Mouse (Mus musculus) mouse embryonic stem cell (cell line): ENCODE results near the gene Dhx36.

Experiments
- in situ Hi-C, 2 experiments: fragments of 300-500 bp; cut with MboI; formaldehyde crosslinking; loops; 1 replicate in 1 of 2; 3 replicates in 1 of 2; pipeline ENCODE4 v1.14.3; 2019 to 2020; ENCODE audit warnings: low sequenced_read_pairs in 2 of 2, low pct_unique_long_range_greater_than_20kb in 1 of 2, mixed read lengths in 1 of 2; ENCODE audit not compliant: unreplicated experiment in 1 of 2

Gene Dhx36

DNA sequence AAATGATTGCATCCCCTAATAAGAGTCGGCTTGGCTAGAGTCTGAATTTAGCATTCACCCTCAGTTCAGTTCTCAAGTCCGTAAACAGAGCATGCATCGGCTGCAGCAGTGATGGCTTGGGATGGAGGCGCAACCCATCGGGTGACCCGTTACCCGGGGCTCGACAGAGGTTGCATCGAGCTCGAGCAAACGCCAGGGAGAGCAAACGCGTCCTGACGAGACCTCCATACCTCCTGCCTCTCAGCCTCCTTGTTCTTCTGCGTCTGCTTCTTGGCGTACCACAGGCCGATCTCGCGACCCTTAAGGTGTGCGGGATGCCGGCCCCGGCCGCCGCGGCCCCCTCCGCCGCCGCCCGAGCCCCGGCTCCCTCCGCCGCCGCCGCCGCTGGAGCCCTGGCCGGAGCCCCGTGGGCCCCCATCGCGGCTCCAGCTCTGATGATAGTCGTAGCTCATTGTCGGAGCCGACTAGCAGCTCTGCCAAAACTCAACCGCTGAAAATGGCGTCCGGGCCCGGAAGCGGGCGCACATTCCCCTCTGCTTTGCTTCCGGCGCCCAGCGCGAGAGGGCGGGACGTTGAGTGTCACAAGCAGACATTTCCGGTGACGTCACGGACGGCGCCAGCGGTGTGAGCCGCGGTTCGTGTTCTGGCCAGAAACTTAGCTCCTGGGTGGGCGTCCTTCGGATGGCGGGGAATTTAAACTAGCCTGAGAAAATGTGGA, at the start of gene Dhx36:
Gene Dhx36, minus strand, starts transcription at position 517 of the 718 bp plus-strand sequence.
- in situ Hi-C loops: no loop called here

DNA sequence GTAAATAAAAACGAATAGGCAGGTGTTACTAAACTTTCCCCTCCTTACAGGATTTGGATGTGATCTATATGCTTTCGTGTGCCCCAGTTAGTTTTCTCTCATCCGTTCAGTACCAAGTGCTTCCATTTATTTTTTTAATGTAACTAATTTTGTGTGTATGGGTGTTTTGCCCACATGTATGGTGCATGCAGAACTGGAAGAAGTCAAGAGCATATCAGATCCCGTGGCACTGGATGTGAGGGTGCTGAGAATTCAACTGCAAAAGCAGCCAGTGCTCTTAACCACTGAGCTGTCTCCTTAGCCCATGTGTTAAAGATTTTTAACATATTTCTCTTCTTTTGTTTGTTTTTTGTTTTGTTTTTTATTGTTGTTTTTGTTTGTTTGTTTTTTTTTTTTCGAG, 20.8 kb upstream of the Dhx36 start:
- in situ Hi-C loops: no loop called here

DNA sequence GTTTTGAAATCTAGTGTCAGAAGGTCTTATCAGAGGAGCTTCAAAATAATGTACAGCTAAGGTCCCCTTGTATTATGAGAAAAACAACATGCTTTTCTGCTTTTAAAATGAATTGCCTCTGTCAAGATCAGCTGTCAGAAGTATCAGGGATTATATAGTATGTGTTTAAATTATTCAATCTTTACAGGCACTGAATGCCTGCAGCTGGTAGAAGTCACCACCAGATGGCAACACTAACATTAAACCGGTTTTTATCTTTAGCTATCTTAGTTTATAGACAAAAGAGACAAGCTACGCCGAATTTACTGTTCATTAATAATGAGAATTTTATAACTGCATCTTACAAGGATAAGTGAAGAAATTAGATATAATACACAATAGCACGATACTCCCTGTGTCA, 20.4 kb upstream of the Dhx36 start:
- in situ Hi-C loops: no loop called here

DNA sequence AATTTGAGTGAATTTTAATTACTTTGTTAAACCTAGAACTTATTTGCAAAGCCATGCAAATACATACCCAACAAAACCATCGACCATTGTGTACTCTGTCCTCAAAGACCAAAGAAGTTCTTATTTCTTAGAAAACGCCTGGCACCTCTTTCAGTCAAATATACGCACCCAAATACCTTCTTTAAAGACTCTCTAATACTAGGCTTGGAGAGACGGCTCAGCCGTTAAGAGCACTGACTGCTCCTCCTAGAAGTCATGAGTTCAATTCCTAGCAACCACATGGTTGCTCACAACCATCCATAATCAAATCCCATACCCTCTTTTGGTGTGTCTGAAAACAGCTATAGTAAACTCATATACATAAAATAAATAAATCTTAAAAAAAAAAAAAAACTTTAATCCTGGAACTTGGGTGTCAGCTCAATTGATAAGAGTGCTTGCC, 423 bp upstream of the Dhx36 start:
- in situ Hi-C loops: no loop called here

DNA sequence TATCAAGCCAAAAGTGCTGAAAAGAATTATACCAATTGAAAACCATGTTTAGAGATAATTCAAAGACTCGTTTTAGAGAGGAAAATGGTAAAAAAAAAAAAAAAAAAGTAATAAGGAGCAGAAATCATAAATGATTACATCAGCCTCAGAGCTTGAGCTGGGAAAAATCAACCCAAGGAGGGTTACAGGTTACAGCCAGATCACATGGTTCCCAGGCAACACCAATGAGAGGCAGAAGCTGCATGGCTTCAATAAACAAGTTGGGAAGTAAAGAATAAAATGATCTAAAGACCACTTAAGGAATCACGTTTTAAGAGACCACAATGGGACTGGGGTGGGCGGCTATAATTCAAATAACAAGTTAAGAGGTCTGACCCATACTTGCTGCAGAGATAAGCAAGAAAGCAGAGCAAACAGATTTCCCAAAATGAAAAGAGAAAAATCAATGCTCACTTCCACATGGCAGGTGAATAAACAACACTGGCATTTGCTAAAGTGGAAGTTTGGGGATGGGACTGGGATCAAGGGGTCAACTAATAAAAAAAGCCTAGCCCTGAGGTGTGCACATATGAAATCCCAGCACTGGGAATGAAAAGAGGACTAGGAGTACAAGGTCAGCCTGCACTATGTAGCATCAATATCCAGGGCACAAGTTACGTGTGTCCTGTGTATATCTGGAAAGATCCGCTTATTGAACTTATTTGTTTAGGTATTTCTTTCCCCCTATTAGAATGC, 1.5 kb downstream of the Dhx36 start:
- in situ Hi-C loops: no loop called here

DNA sequence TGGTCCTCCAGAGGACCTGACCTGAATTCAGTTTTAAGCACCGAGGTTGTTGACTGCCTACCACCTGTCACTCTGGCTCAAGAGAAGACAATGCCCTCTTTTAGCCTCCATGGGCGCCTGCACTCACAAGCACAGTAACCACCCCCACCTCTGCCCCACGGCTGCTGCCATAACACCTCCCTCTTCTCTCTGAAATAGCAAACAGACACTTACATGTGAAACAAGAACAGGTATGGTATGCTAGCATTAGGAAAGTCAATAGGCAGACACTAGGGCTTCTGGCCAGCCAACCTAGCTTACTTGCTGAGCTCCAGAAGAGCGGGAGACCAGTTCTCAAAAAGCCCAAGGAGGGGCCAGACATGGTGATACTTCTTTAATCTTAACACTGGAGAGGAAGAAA, 7.5 kb downstream of the Dhx36 start:
- in situ Hi-C loops: loop anchor here (25.0 kb wide), 2 partner anchors 838 to 1488 kb away; partner anchors contain the start of gene Gmps (in 2 of the 2)

DNA sequence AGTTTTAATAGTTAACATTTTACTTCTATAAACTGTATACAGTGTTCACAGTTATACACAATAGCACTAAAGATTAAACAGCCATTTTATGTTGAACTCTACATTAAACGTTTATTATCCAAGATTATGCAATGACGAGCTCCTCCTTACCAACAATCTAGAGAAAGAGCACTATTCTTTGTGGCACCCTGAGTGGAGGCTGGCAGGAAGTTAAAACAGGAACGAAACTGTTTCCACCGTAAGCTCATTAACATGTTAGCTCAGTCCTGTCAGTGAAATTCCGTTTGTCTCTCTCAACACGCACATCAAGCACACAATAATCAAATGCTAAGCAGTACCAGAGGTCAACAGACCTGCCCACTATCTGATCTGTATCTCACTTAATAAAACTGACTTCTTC, 14.2 kb downstream of the Dhx36 start:
- in situ Hi-C loops: loop anchor here (25.0 kb wide), 2 partner anchors 845 to 1495 kb away; partner anchors contain the start of gene Gmps (in 2 of the 2)

DNA sequence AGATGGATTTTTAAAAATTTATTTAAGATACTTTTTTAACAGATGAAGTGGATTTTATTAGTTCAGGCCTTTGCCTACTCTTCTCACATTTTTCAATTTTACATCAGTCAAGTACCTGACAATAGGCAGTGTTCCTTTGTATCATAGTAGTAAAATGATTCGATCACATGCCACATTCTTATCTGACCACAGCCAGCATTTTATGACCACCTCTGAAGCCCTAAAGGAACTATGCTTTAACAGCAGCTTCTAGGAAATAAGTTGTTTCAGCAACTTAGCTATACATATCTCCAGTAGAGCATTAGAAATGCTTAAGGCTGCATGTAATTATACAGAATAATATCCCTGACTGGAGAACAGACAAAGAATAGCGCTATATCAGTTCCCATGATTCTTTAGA, 22.5 kb downstream of the Dhx36 start:
- in situ Hi-C loops: loop anchor here (25.0 kb wide), 2 partner anchors 853 to 1503 kb away; partner anchors contain the start of gene Gmps (in 2 of the 2)

DNA sequence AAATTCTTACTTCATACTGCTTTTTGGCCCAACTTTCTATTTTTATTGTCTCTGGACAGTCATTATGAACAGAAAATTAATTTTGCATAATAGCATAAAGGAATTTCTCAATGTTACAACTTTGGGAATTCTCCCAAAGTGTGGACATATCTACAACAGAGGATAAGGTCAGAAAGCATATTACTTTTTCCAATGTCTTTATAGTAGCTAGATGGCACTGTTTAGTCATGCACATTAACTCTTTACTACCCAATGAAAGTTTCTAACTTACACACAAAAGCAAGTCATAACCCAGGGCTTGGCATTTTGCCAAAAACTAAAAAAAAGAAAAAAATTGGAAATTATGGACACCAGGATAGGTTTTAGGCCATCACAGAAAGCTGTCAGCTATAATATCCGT, 36.6 kb downstream of the Dhx36 start:
- in situ Hi-C loops: loop anchor here in 1 of 2 experiments (25.0 kb wide), 1 partner anchor 867 kb away; no protein-coding TSS in a partner anchor

DNA sequence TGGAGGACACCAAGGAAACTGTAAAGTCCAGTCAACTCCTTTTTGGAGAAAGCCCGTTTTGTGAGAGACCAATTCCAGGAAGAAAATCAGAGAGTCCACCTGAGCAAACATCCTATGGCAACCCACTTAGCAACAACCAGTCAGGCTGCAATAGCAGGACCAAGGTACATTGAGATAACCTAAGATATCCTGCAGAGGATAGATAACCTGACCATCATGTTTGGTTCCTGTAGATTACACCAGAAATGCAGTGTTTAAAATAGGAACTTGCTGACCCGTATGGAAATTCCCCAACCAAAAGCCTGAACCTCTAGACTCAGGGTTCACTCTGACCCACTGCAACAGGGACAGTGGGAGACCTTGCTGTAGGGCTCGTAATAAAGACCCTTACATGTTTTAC, 42.5 kb downstream of the Dhx36 start:
- in situ Hi-C loops: loop anchor here in 1 of 2 experiments (25.0 kb wide), 1 partner anchor 873 kb away; no protein-coding TSS in a partner anchor

DNA sequence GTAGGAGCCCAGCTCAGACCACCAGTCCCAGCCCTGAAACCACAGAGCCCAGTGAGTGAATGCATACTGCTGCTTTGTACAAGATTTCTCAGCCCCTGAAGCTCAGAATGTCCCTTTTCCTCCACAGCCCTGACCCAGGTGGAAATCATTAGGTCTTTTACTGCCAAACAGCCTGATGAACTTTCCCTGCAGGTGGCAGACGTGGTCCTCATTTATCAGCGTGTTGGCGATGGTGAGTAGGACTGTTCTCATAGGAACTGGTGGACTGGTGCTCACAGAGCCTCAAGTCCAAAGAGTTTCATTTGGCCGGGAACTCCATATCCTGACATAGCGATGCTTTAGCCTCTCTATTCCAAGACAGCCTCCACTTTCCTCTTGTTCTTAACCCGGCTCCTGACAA, 47.3 kb downstream of the Dhx36 start:
- in situ Hi-C loops: loop anchor here (10.0 to 25.0 kb wide), 2 partner anchors 235 to 878 kb away; no protein-coding TSS in a partner anchor

DNA sequence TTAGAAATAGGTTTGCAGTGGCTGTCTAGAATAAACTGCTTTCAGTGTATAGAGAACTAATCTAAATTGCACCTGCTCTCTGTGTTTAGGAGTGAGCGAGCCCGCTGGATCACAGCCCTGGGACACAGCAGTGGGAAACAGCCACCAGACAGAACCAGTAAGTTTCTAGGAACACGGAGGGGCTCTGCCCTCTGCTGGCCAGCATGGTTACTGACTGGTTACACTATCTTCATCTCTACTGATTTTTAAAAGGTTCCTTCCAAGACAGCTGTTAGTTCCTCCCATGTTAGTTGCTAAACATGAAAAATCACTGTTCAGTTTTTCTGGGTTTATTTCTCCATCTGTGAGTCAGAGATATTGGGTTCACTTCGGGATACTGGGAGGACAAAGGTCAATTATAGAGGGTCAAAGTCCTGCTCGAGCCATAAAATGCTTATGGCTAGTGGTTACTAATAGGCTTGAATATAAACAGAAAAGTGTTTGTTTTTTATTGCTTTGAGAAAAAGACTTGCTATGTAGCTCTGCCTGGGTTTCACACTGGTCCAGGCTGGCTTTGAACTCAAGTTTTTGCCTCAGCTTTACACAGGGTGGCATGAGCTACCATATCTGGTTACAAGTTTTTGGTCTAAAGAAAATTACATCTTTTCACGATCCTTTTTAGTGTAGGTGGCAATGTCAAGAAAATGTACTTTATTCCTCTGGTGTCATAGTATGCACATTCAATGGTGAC, 48.4 kb downstream of the Dhx36 start:
- in situ Hi-C loops: loop anchor here (10.0 to 25.0 kb wide), 2 partner anchors 234 to 879 kb away; no protein-coding TSS in a partner anchor

DNA sequence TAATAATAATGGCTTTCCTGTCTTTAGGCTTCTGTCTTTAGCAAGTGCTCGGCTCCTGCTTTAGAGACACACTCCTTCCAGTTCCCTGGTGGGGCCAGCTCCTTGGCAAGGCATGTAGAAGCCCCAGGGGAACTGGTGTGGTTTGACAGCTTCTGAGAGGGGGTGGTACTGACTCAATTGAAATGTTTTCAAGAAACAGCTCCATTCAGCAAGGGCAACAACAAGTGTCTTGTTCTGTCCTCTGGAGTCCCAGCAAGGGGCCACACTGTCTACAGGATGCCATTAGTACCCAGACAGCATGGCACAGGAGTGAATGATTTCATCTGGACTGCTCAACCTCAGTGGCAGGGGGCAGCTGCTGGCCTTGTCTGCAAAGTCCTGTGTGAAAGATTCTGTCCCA, 51.0 kb downstream of the Dhx36 start:
- in situ Hi-C loops: loop anchor here (10.0 to 25.0 kb wide), 2 partner anchors 231 to 881 kb away; no protein-coding TSS in a partner anchor

DNA sequence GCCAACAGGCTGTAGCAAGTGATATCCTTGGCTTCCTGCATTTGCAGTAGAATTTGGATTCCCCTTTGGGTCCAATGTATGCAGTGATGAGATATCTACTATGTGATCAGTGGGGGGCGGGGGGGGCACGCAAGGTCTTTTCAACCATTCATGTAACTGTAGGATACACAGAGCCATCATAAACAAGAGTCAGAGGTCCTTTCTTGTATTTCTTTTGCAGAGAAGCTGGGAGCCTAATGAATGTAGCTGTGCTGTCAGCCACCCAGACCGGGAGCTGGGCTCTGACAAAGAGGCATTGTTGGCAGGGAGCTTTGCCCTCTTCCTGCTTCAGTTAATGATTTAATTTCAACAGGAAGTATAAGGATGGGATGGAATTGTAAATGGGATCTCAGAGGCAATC, 52.7 kb downstream of the Dhx36 start:
- in situ Hi-C loops: loop anchor here (10.0 to 25.0 kb wide), 2 partner anchors 229 to 883 kb away; no protein-coding TSS in a partner anchor

DNA sequence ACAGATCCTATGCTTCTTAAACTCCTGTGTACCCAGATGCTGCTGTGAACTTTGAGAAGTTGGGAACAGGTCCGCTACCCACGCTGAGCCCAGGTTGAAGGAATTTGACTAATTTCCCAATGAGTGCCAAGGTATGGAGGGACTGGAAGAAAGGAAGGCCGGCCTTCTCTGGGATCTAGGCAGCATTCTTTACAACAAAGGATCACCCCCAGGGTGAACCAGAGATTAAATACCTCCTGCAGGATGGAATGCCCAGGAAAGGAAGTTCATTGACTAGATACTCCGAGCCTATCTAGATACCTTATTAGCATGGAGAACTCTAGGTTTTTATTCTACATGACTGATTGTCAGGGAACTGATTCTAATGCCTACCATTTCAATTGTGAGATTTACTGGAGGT, 53.8 kb downstream of the Dhx36 start:
- in situ Hi-C loops: loop anchor here (10.0 to 25.0 kb wide), 2 partner anchors 228 to 884 kb away; no protein-coding TSS in a partner anchor

DNA sequence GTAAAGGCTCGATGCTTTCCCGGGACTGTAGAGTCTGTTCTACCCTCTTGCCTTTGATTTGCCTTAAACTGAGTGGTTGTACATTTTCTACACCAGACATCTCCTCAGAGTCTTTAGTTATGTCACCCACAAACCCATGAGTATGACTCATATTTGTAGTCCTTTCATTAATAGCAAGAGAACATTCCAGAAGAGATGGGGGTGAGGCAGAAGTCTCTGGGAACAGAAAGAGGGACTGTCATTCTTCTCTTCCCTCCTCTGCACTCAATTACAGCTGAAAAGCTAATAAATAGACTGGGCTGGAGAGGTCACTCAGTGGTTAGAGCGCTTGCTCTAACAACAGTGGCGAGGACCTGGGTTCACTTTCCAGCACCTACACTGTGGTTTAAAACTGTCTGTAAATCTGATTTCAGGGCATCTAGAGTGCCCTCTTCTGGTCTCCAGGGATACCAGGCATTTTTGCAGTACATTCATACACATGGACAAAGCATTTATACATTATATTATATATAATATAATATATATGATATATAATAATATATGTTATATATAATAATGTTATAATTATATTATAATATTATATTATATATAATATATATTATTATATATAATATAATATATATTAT, 56.8 kb downstream of the Dhx36 start:
- in situ Hi-C loops: loop anchor here (10.0 to 25.0 kb wide), 2 partner anchors 225 to 887 kb away; no protein-coding TSS in a partner anchor

DNA sequence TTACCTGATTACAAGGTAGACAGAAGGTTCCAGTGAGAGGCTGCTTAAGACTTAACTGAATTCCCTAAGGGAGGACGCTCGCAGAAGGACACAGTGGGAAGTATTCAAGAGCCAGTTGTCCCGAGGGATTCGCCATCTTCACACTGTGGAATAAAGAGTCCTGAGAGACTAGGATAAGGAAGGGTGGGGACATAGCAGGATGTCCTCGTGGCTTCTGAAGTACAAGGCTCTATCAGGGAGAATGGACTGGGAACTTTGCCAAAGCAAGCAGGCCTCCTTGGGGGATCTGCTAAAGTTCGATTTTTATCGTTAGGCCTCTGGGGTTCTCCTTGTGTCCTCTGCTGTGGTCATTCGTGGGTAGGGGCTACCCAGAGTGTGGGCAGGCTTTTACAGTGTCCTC, 59.7 kb downstream of the Dhx36 start:
- in situ Hi-C loops: no loop called here

DNA sequence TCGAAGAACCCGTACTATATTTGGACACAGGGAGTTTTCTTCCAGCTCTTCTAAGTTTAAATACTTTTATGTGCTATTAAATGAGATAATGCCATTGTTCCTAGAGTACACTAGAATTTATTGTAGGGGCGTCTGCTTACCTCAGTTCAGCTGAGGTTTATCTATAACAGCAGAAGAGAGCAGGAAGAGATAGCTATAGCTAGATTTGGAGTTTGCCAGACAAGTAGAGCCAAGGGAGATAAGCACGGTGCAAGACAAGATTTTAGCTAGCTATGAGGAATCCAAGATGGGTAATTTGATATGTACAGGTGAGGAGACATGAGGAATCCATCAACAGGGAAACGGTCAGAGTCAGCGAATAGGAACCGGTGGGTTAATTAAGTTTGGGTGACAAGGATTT, 60.5 kb downstream of the Dhx36 start:
- in situ Hi-C loops: no loop called here
